Mouse (Mus musculus) kidney, adult 8-10 months (tissue): ENCODE data around the gene Ciao2a.
A peak's percentile ranks its signal among the peaks of the same experiment; 100 is the strongest.

Experiments
- DNase-seq, 2 experiments: peaks; one replicate each; pipeline ENCODE4 v3.0.0; 2022

The Ciao2a gene

DNA sequence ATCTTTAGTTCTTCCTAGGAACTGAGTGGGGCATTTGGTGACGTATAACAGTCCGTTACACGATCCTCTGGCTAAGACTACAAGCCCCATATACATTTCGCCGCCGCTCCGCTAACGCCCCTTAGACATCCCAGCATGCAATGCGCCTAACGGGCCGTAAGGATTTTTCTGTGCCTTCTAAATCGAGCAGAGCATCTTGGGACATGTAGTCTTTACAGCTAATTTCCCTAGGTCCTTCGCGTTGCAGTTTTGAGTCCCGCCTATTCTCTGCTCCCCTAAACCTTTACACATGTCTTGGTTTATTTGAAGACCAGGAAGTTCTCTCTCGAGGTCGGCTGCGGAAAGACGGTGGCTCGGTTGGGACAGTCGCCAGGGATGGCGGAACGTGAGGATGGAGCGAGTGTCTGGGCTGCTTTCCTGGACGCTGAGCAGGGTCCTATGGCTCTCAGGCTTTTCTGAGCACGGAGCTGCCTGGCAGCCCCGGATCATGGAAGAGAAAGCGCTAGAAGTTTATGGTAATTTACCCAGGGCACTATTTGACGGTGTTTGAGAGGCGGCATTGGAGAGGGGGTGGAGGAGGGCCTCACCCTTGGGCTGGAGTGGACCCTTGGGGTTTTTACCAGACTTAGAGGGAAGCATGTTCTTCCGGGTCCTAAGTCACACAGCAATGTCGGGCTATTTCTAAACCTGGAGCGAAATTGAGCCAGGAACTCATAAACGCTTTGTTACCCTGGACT is at the start of gene Ciao2a, which contains the start of gene Snx1:
Gene Ciao2a (plus strand): TSS at position 156 of the 737 bp plus-strand sequence.
Gene Snx1 (minus strand): TSS at position 132 of the 737 bp plus-strand sequence.
- DNase-seq = peak; percentile 96 to 97

GRCm38 (mm10) chr9:66078072-66078471 is 48.3 kb upstream of the Ciao2a start:
- DNase-seq = no peak

DNA sequence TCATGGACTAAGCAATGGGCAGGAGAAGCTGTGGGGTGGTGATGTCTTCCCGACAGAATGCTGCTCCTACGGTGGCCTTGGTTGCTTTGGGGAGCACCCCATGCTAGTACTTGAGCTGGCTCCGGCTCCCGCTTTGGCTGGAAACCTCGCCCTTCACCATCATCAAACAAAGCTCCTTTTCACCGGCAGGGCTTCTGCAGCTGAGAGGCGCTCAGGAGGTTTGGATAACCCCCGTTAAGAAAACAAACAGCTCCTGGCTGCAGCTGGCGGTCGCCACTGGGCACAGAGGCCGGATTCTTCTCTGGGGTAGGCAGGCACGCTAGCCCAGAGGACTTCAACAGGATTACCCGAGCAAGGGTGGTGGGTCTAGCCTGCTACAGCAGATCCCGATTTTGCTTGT is 47.9 kb upstream of the Ciao2a start:
- no peak for DNase-seq

- DNase-seq = no peak
Measured at GRCm38 (mm10) chr9:66080804-66081459, 45.5 kb upstream of the Ciao2a start.

- no peak for DNase-seq
Measured at GRCm38 (mm10) chr9:66081999-66082398, 44.4 kb upstream of the Ciao2a start.

DNA sequence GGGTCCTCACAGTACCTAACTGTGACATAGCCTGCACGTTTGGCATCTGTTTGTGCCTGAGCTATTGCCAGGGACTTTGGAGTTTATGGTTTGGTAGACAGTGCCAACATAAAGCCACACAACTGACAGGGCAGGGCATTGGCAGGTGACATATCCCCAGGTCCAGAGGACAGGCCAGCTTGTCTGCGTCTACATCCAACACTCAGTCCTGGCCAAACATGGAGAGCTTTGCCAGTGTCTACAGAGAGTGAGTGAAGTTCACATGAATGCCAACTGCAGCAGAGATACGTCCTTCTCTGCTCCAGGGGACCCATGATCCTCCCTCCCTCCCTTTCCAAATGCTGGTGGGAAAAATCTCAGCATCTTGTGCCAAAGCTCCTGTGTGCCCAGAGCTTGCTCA is 42.2 kb upstream of the Ciao2a start:
- no peak for DNase-seq

GRCm38 (mm10) chr9:66087062-66087461 is 39.3 kb upstream of the Ciao2a start:
- no peak for DNase-seq

DNA sequence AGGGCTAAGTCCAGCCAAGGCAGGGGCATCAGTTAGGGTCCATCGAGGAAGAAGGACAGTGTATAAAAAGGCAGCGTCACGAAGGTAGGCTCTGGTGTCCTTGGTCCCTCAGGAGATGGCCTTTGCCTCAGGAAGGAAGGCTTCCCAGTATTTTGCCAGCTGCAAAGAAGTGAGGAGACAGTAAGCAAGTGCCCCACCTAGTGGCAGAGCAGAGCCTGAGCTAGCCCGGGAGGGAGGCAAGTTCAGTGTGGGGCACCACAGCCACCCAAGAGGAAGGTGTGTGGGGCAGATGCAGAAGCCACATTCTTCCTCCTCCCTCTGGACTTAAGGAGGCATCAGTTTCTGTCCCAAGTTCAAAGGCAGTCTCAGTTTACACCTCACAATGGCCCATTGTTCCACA is 38.0 kb upstream of the Ciao2a start:
- DNase-seq = peak; percentile 27 to 58

- DNase-seq = no peak
Measured at GRCm38 (mm10) chr9:66090593-66091244, 35.7 kb upstream of the Ciao2a start.

DNA sequence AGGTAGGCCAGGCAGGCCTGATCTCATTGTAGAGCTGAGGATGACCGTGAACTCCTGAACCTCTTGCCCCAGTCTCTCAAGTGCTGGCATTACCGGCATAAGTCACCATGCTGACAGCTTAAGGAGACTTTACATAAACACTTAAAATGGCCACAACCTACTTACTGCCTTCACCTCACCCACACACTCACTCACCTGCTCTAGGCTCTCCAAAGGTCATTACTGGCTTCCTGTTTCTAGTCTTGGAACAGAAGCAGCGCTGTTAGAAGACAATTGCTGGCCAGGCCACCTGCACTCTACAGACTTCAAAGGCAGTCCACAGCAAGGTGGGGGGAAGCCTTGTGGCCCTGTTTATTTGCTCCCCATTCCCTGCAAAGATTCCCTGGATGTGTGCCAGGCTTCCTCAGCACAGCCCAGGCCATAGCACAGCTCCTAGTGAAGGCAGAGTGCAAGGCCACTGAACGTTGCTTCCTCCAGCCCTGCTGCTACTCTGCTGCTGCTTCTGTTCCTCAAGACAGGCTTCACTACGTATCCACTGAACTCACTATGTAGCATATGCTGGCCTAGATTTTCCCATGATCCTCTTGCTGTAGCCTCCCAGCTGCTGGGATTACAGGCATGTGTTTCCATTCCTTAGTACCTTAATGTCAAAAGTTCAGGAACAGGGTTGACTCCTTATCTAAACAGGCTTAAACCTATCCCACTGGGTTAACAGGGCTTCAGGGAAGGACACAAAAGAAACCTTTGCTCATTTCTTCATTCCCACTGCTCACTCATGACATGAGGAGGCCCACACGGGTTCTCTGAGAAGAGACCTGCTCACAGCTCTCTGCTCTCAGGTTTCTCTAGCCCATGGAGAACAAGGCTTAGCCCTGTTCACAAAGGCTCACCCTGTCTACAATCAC is 34.8 kb upstream of the Ciao2a start:
- no peak for DNase-seq

DNA sequence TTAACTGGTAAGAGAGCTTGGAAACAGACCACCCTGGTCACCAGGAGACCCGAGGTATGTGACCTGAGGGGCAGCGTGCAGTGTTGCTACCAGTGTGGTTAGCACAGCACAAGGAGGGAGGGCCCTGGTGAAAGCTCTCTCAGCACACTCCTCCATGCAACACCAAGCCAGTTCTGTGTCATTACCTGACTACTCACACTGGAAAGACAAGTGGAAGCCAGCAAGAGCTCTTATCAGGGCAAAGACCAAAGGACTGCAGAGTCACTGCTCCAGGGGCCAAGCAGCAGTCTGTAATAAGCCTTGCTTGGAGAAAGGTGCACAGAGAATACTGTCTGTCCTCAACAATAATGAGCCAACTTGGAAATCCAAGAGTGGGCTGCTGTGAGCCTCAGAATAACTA is 33.7 kb upstream of the Ciao2a start:
- no peak for DNase-seq

DNA sequence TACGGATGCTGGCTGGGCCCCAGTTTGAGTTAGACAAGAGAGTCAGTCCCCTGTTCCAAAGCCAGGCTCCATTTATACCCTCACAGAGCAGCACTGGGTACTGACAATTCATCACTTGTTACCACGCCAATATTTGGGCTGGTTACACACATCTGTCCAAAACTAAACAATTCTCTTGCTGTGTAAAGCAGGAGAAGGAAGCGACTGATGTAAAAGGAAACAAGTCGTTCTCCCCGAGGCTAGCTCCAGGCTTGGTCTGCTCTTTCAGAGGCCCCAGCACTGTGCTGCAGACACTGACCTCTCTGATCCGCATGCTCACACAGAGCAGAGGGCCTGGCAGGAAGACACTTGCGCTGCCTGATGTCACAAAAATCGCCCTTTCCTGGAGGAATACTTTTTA is 24.8 kb upstream of the Ciao2a start:
- DNase-seq = no peak

DNA sequence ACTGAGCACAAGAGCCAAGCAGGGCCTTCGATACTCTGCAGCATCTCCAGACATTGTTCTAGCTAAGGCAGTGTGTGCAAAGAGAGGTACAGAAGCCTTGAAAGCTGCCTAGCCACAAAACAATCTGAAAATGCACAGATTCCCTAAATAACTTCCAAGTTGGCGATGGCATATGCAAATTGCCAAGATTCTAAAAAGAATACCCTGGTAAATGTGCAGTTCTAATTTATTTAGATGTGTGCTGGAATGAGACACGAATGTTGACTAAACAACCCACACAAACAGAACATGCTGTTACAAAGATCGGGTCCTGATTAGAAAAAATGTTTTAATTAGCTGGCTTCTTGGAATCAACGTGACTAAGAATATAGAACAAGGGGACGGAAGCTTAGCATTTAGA is 23.7 kb upstream of the Ciao2a start:
- DNase-seq = no peak

DNA sequence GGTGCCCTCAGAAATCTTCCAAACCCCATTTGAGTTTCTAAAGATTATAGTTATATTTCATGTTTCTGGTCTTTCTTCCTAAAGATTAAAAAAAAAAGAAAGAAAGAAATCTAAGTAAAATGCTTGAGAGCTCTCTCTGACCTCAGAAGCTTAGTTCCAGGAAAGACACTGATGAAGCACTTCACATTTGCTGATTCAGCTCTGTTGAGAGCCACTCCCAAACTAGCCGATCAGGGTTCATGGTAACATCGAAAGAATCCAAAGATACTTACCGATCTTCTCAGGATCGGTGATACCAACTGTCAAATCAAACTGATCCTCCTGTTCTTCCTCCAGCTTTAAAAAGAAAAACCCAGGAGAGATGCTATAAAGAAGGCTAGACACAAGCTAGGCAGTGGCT is 21.8 kb upstream of the Ciao2a start:
- peak in 1 of 2 experiments; percentile 26 for DNase-seq

DNA sequence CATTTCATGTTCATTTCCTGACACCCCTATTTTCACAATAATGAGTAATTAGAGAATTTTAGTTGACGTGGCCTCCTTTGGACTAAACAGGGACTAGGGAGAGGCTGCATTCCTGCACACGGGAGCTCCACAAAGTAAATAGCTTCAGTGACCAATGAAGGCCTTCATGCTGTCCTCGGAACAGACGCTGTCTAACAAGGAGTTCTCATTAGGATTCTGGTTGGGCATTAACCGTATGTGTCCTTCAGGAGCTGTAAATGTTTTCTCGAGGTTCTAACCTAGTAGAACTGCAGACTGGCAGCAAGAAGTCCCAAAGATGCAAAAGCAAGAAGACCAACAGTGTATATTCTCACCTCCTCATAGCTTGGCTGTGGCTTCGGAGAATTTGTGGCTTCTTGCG is 21.2 kb upstream of the Ciao2a start:
- DNase-seq = peak; percentile 40 to 56

- peak; percentile 56 to 65 for DNase-seq
Measured at GRCm38 (mm10) chr9:66109574-66109973, 16.8 kb upstream of the Ciao2a start.

DNA sequence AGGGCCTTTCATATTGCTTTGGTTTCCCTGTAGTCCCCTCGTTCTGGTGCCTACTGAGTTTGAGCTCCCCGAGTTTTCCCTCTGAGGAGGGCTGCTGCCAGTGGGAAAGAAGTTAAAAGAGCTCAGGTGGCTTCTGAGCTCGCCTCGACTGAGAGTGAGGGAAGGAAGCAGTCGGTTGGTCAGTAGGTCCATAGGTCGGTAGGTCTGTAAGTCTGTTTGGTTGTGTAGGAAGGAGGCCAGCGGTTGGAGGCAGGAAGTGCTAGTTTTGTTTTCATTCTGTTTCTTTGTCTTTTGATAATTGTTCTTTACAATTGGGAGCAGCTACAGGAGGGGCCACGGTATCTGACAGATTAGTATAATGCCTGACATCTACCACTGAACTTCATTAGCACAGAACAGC is 16.3 kb upstream of the Ciao2a start:
- peak in 1 of 2 experiments; percentile 33 for DNase-seq

DNA sequence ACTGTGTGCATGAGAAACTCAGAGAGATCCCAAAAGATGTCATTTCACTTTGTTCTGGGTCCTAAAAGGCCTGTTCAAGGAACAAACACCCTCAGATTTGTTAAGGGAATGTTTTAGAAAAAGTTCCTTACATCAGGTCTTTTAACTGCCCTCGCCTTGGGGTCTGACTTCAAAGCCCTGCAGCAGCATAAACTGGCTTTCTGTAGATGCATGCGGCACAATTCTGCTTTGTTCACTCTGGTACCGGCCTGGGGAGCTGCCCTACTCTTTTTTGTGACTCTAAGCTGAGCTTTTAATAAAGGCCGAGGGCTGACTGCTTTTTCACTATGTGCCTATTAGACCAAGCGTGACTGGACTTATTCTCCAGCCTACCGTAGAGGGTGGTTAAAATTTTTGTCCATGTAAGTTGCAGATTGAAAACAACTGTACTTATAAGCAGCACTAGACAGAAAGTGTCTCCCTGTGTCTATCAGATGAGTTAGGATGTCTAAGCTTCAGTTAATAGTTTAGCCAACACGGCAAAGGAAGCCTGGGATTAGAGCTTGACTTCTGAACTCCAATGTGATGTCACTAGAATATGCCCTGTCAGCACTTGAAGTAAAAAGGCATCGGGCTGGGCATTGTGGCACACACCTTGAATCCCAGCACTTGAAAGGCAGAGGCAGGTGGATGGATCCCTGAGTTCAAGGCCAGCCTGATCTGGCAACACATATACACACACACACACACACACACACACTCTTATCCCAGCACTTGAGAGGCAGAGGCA is 15.6 kb upstream of the Ciao2a start:
- peak; percentile 55 to 75 for DNase-seq

DNA sequence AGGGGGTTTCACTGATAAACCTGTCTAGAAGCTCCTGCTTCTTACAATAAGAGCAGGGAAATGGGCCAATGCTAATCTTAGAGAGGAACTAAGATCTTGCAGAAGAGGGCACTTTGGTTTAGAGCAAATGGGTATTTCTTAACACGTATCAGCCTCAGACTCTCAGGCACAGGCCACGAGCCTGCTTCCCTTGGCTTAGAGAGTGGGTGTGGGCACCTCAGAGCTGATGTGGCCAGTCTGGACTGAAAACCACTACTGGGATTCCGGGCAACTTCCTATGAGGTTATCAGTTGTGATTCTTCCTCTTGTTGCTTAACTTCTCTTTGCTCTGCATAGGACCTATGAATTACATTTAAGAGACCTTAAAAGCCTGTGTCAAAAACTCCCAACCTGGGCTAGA is 12.1 kb upstream of the Ciao2a start:
- no peak for DNase-seq

- DNase-seq = no peak
Measured at GRCm38 (mm10) chr9:66116890-66117289, 9.5 kb upstream of the Ciao2a start.

DNA sequence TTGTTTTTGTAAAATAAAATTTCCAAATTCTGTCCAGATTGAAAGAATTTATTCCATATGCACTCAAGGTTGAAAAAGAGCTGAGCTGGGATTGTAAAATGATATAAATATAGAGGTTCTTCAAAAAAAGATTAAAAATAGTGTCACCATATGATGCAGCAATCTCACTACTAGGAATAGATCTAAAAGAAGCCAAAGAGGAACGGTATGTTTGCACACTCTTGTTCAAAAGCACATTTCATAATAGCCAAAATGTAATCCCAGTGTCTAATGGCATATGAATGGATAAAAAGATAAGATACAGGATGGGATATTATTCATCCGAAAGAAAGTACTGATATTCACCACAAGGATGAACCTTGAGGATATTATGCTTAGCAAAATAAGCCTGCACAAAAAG is 6.9 kb upstream of the Ciao2a start:
- no peak for DNase-seq

DNA sequence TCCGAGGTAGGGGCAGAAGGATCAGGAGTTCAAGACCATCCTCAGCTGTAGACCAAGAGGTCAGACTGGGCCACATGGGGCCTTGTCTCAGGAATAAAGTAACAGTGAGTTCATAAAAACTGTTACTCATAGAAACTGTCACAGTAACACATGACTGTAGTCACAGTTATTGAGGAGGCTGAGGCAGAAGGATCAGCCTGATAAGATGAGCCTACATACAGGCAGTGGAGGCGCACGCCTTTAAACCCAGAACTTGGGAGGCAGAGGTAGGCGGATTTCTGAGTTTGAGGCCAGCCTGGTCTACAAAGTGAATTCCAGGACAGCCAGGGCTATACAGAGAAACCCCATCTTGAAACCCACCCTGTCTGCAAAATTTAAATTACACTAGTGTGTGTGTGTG is 6.3 kb upstream of the Ciao2a start:
- no peak for DNase-seq
